Mouse (Mus musculus): ENCODE data around the gene Lrsam1. TPM values are rescaled to one million over a fixed set of nuclear protein-coding genes. Genes with fewer than 3 reads are reported as not detected.
"Not testable (repeated sequence)": the region's sequence is repeated elsewhere in the genome, so short reads cannot be mapped to it uniquely, and the experiment has no call there.

Lrsam1 gene
- 15.1 and 15.9 TPM in 2 replicates for polyA plus RNA-seq (2012; rRNA removed)

DNA sequence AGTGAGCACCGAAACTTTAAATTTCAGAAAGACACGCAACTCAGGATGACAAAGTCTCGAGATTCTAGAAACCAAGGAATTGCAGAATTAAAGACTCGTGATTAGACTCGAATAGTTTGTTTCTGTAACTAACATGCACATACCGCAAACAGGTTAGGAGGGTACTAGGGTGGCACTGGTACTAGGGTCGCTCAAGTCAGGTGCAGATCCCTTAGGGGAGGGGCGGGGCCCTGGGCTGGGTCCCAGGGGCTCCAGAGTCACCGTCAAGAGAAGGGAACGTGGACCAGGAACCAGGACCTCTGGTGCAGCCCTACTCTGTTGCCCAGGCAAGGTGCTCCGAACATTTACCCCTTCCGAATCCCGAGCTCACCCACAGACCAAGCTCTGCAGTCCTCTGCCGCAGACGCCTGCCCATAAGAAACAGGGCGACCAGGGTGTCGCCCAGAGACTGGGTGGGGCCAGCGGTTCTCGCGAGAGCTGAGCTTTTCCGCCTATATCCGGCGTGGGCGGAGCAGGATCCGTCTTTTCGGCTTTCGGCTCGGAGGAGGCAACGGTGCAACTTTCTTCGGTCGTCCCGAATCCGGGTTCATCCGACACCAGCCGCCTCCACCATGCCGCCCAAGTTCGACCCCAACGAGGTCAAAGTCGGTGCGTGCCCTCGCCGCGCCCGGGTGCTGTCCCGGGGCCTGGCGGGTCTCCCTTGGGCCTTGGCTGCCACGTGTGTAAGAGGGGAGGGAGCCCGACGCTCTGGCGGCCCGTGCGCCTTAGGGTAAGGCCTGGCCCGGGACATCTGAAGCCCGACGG is at the start of gene Lrsam1, which contains the start of gene Rpl12:
Gene Lrsam1 (minus strand): TSS at position 423 of the 804 bp plus-strand sequence.
Gene Rpl12 (plus strand): TSS at position 368 of the 804 bp plus-strand sequence.
- peak; percentile 94 for DNase-seq (ENCODE audit: low spot score)

DNA sequence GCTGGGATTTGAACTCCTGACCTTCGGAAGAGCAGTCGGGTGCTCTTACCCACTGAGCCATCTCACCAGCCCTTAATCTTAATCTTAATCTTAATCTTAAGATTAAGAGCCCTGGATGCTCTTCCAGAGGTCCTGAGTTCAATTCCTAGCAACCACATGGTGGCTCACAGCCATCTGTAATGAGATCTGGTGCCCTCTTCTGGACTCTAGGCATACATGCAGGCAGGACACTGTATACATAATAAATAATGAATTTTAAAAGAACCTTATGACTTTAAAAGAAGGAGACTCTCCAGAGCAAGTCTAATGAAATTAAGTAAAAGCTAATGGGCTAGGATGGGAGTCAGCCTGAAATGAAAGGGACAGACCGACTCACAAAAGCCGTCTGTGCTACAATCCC is 47.6 kb upstream of the Lrsam1 start:
- not testable (repeated sequence) for DNase-seq (ENCODE audit: low spot score)

DNA sequence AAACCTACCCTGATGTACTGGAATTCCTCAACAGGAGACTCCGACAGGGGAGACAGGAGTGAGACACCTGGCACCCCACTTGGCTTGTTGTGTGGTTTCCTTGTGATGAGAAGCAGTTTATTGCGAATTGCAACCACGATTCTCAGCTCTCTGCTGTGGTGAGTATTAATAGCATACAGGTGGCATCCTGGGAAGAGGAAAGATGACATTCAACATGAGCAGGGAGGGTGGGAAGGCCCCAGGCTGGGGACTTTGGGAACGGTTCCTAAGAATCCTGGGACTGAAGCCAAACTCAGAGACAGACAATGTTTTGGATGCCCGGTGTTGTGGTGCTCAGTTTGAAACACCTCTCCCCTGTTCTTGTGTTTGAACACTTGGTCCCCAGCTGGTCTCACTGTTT is 43.6 kb upstream of the Lrsam1 start:
- no peak for DNase-seq (ENCODE audit: low spot score)

DNA sequence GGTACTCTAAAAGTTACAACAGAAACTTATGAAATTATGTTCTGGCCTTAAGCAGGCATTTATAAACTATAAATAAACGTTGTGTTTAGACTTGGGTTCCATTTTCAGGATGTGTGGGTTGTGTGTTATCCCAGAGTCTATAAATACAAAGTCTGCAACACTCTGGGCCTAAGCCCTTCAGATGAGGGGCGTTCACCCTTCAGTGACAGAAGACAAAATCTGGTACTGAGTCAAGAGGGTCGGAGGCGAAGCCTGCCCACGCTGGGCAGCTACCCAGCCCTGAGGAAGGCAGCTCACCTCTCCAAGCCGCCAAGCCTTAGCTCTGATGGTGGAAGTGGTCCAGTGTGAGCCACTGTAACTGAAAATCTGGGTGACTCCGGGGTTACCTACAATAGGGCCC is 40.7 kb upstream of the Lrsam1 start:
- no peak for DNase-seq (ENCODE audit: low spot score)

DNA sequence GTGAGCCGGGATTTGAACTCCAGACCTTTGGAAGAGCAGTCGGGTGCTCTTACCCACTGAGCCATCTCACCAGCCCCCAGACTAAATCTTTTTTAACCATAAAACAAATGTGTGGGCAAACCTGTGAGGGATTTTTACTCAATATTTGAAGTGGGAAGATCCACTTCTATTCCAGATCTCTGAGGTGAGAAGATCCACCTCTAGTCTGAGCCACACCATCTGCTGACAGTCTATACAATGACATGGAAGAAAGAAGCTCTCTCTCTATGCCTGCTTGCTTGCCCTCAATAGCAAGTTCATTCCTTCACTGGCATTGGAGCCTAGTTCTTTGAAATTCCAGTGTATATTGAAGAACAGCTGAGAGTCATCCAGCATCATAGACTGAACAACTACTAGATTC is 38.3 kb upstream of the Lrsam1 start:
- no peak for DNase-seq (ENCODE audit: low spot score)

DNA sequence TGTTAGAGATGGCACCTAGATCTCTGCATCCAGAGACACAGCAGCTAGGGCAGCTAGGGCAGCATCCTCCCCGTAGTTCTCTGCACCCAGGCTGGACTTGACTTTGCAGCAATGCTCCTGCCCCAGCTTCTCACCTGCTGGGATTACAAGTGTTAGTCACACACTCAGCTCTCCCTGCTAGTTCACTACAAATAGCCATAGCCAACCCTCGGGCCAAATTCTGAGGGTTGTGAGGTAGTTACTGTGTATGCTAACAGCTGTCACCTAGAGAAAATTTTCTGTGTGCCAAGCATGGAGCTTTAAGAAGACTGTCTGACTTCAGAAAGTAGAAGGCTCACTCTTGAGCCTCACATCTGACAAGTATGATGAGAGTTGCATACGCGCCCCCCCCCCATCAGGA is 36.4 kb upstream of the Lrsam1 start:
- no peak for DNase-seq (ENCODE audit: low spot score)

DNA sequence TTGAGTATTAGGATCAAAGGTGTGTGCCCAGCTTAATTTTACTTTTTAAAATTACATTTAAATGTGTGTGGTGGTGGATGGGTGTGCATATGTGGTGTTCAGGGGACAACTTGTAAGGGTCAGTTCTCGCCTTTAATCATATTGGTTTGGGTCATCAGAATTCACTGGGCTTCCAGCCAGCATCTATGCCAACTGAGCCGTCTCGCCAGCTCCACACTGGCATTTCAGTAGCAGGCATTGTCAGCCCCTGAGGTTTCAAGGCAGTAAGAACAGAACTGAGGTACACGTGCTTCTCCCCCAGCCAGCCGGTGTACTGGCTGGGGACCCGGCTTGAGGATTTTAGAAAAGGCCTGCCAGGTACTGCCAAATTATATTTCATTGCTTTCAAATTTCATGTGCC is 35.7 kb upstream of the Lrsam1 start:
- no peak for DNase-seq (ENCODE audit: low spot score)

DNA sequence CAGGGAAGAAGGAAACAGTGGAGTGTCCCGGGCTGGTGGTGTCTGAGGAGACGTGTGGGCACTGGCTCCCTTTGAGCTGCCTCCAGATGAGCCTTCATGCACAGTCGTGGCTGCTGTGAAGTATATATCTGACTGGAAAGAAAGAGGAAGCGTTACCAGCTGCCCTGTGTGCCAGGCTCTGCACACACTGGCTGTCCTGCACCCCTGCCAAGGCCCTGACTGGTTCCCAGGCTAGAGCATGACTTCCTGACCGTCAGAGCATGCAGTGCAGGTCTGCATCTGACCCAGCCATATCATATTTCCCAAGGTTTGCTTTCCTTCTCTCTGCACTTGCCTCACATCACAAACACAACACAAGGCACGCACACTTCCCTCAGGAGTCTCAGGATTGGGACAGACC is 30.7 kb upstream of the Lrsam1 start:
- DNase-seq (ENCODE audit: low spot score): no peak

DNA sequence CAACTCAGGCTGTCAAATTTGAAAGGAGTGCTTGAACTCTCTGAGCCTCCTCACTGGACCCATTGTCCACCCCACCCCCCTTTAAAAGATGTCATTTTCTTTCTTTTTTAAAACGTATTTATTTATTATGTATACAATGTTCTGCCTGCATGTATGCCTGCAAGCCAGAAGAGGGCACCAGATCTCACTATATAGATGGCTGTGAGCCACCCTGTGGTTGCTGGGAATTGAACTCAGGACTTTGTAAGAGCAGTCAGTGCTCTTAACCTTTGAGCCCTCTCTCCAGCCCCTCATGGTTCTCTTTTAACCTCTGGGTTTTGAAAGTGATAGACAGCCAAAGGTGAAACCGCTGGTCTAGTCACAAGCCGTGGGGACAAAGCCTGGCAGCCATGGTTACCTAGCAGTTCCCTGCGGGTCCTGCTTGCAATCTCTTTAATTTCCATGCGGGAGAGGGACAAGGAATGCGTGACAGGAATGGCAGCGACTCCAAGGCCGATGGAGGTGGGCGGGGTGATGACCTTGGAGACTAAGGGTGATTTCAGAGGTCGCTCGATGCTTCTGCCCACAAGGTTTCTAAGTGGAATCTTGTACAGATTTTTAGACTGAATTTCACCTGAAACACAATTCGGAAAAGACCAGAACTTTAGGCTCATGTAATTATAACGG is 28.9 kb upstream of the Lrsam1 start:
- DNase-seq (ENCODE audit: low spot score): no peak

DNA sequence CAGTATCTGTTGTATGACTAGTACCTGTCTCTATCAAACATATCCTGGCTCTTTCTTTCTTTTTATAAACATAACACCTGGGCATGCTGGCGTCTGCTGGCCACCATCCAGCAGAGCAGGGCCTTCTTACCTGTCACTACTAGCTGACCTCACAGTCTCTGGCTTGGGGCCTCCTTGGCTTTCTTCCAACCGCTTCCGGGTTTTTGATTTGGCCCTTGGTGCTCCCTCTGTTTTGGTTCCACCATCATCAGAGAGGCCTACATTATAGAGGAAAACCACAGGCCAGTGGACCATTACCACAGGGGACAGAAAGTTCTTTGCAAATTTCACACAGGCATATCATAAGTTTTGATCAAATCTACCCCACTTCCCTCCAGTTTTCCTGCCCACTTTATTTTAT is 28.0 kb upstream of the Lrsam1 start:
- DNase-seq (ENCODE audit: low spot score): no peak

DNA sequence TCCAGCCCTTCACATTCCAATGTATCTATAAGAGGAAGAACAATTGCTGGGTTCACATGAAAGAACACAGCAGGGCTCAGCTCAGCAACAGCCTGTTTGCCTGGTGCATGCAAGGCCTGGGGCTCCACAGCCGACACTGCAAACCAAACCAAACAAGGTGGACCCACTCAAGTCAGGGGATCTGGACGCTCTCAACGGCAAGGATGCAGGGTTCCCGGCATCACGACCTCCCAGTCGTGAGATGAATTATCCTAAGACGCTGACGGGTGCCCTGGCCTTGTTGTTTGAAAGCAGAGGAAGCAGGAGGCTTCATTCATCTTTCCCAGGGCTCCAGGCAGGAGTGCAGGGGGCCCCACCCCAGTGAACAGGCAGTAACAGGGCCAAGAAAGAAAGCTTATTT is 24.4 kb upstream of the Lrsam1 start:
- no peak for DNase-seq (ENCODE audit: low spot score)

DNA sequence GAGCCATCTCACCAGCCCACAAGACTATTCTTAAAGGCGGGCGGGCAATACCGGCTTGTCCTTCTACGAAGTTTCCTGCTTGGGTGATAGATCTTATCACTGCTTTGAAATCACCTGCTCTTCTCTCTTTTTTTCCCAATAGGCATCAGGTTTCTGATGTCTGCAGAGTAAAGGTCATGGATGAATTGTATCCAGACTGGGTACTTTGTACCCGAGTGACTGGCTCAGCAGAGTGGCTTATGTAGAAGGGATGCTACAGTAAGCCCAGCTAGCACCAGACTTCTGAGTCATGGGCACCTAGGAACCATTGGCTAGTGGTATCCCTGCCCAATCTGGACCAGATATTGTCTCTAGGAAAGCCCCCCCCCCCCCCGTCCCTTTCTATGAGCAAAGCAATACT is 22.2 kb upstream of the Lrsam1 start:
- DNase-seq (ENCODE audit: low spot score): no peak

DNA sequence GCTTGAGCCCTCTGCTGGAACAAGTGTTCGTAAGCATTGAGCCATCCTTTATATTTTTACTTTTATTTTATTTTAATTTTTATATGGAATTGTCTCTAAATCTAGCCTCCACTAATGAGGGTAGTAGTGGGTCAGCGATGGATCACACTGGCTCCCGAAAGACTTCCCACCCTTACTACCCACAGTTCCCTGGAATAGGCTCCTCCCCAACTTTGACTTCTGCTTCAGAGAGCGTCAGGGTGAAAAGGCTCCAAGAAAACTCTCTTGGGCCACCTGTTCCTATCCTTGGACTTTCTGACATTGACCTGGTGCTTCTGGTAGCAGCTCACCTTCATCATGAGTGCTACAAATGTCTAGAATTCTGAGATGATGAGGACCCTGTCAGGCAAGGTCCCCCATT is 21.3 kb upstream of the Lrsam1 start:
- no peak for DNase-seq (ENCODE audit: low spot score)

DNA sequence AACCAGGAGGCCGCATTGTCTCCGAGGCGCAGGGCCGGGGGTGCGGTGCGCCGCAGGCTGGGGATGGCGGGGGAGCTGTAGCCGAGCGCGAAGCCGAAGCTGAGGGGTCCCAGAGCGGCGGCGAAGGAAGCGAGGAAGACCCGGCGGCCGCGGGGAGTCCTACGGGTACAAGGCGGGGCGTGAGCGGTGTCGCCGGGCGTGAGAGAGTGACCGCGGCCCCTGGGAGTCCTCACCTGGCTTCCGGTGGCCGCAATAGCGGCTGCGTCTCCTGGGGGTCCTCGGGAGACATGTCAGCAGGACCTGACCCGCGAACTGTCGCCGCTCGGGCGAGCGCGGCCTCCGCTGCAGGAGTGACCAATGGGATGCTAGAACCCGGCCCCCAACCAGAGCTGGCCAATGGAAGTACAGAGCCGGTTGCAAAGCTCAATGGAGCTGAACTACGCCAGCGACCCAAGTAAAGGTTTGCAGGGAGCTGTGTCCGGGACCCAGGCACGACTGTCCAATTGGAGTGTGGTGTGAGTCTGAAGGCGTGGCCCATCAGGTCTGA is 20.4 kb upstream of the Lrsam1 start, which contains the start of gene Slc2a8:
Gene Slc2a8 (minus strand): TSS at position 359 of the 547 bp plus-strand sequence.
- peak; percentile 79 for DNase-seq (ENCODE audit: low spot score)

DNA sequence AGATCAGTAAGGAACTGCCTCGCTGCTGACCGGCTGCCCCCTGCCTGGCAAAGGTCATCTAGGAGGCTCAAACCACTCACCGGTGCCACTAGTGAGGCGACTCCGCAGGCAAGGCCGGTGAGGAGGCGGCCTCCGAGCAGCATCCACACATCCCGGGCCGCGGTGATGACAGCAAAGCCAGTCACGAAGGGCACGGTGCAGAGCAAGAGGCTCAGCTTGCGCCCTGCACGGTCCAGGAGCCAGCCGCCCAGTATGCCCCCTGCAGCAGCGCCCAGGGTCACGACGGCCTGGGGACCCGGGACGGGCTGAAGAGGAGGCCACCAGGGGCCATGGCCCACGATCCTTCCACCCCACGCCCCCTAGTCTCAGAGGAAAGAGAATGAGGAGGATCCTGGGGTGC is 19.9 kb upstream of the Lrsam1 start:
- DNase-seq (ENCODE audit: low spot score): no peak

DNA sequence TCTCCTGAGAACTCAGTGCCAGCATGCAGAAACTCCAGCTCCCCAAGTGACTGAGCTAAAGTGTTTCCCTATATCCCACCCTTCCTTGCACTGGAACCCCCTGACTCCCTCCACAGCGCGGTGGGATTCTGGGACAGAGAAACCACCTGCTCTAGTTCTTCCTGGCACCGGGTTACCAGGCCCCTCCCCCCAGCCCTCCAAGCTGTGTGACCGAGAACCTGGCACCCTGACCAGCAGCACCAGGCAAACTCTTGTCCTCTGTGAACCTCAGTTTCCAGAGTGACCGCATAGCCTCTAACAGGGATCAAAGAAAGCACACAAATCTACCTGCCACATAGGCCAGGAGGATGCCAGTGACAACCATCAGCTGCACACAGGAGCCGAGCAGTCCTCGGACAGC is 18.3 kb upstream of the Lrsam1 start:
- DNase-seq (ENCODE audit: low spot score): no peak

DNA sequence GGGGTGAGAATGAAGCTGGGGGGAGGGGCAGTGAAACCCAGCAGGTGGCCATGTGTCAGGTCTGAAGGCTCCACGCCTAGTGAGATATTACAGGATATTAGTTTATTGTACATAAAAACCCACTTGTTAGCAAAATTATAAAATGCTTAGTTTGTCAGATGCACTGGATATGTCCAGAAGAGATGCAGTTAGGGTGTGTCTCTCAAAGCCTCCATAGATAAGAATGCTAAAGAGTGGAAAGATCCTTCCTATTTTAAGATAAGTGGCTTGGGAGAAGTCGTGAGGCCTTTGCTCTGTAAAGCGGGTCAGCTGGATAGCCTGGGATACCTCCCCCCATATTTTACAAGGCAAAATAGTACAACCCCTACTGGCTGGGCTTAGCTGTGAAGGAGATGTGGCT is 17.3 kb upstream of the Lrsam1 start:
- DNase-seq (ENCODE audit: low spot score): no peak

DNA sequence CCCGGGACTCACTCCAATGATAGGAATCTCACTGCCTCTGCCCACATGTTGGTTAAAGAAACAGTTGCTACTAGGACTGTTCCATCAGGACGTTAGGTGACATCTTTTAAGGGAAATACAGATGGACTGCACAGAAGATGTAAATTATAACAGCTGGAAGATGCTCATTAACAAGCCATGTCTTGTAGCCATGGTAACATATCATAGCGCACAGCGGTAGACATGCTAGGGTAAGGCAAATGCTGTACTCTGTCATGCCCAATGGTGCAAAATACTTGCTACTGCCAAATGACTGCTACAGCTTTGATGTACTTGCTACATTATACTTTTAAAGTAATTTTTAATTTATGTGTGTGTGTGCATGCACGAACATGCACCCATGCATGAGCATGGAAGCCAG is 15.7 kb upstream of the Lrsam1 start:
- no peak for DNase-seq (ENCODE audit: low spot score)

DNA sequence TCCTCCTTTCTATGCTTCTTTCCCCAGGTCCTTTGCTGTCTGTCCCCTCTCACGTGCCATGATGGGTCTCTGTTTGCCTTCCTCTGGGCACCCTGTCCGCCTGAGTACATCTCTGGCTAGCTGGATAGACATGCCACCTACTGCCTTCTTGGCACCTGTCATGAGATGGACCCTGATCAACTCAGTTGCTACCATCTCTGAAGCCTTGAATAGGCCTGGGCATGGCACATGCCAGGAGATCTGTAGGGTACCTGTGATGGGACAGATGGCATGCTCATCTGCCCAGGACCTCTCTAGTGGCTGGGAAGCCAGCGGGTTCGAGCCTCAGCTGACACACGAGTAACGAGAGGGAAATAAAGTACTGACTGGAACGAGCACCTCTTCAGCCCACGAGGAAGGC is 12.8 kb upstream of the Lrsam1 start:
- DNase-seq (ENCODE audit: low spot score): no peak

DNA sequence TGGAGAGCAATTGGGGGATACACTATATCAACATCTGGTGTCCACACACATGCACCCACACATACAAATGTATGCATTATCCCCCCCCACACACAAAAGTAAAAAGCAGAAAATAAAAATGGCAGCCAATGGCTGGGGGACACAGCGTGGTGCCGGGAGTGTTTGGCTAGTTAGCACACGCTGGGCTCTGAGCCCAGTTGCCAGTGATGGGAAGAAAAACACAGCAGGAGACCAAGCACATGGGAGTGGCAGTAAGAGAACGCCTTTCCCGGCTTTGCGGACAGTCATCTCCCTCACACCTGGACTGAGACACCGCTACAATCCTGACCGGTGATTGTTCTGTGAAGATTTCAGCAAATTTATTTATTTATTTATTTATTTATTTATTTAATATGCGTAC is 9.8 kb upstream of the Lrsam1 start:
- no peak for DNase-seq (ENCODE audit: low spot score)

DNA sequence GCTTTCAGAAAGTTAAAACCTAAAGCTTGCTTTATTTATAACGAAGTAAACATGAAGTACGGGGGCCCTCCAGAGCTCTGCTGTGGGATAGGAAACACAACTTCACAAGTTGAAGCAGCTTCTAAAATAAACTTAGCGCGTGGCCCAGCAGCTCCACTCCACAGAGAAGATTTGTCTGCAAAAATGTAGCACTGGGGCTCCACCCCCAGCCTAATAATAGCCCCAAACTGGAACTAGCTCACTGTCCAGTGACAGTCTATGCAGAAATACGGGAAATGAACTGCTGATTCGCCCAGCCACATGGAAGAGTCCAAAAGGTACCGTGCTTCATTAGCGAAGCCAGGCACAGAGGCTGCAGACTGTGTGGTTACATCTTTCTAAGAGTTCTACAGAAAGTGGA is 7.9 kb upstream of the Lrsam1 start:
- no peak for DNase-seq (ENCODE audit: low spot score)

DNA sequence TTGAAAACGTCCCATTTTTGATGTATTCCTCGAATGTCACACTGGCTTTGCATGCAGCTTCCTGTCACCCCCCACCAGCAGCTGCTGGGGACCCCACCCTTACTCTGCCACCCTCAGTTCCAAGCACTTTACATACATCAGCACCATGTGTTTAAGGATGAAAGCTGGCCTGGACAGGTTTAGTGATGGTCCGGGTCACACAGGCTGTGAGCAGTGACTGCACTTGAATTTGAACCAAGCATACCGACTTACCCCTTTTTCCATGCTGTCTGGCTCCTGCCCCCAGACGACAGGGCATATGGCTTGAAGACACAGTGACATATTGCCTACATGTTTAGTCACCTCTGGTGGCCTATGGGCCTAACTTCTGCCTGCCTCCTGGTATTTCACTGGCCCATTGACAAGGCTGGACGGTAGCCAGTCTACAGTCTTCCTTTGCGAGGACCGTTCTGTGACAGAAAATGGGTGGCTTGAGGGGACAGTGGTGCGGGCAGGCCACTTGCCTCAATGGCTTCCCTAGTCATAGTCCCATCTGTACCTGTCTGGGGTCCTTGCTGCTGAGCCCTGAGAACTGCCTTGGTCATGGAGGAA is 6.7 kb upstream of the Lrsam1 start:
- DNase-seq (ENCODE audit: low spot score): no peak
